Mouse (Mus musculus) MEL (cell line): ENCODE results near the gene Pgd. TPM values are rescaled to one million over a fixed set of nuclear protein-coding genes. Genes with fewer than 3 reads are reported as not detected.

ENCODE experiments used
- DNase-seq: peaks from one replicate; pipeline ENCODE4 v3.0.0; 2011; ENCODE audit warnings: low read depth, low spot score
- H3K27ac ChIP-seq: 2 replicates; pipeline ENCODE4 v1.5.1; 2012; ENCODE audit warnings: low read depth, mild to moderate bottlenecking, control low read depth, low read length, moderate library complexity; ENCODE audit not compliant: control insufficient read depth
- H3K27me3 ChIP-seq, 2 experiments: fragments of 150-350 bp in 1 of 2; sonication (generic) in 1 of 2; 2 replicates each; pipeline ENCODE4 v1.6.1; 2012; ENCODE audit warnings: low read length in 2 of 2, mild to moderate bottlenecking in 2 of 2, improper control_type of control experiment in 1 of 2, moderate library complexity in 1 of 2; ENCODE audit not compliant: insufficient read depth in 2 of 2, control insufficient read depth in 1 of 2
- H3K36me3 ChIP-seq, 2 experiments: 2 replicates each; pipeline ENCODE4 v1.6.1; 2012 to 2014; ENCODE audit warnings: low read length in 2 of 2, improper control_type of control experiment in 1 of 2, inconsistent platforms in 1 of 2, mild to moderate bottlenecking in 1 of 2; ENCODE audit not compliant: insufficient read depth in 2 of 2, control insufficient read depth in 1 of 2
- H3K4me1 ChIP-seq, 2 experiments: fragments of 150-350 bp in 1 of 2; sonication (generic) in 1 of 2; 2 replicates each; pipeline ENCODE4 v1.6.1; 2012; ENCODE audit warnings: low read length in 2 of 2, improper control_type of control experiment in 1 of 2, mild to moderate bottlenecking in 1 of 2; ENCODE audit not compliant: insufficient read depth in 2 of 2, control insufficient read depth in 1 of 2
- H3K4me3 ChIP-seq, 2 experiments: fragments of 150-350 bp in 1 of 2; sonication (generic) in 1 of 2; 2 replicates each; pipeline ENCODE4 v1.5.1; 2012; ENCODE audit warnings: low read depth in 2 of 2, low read length in 2 of 2, mild to moderate bottlenecking in 2 of 2, moderate library complexity in 2 of 2, control low read depth in 1 of 2, improper control_type of control experiment in 1 of 2; ENCODE audit not compliant: control insufficient read depth in 1 of 2, insufficient read depth in 1 of 2
- H3K79me2 ChIP-seq: 2 replicates; pipeline ENCODE4 v1.6.1; 2012; ENCODE audit warnings: mild to moderate bottlenecking, low read length, moderate library complexity; ENCODE audit not compliant: control insufficient read depth, poor library complexity, insufficient read depth
- H3K9ac ChIP-seq: 2 replicates; pipeline ENCODE4 v1.6.1; 2012; ENCODE audit warnings: low read depth, mild to moderate bottlenecking, control low read depth, low read length, moderate library complexity; ENCODE audit not compliant: control insufficient read depth, poor library complexity, severe bottlenecking
- H3K9me3 ChIP-seq: fragments of 150-350 bp; sonication (generic); replicated peaks from 2 replicates; pipeline ENCODE4 v1.6.1; 2012; ENCODE audit warnings: mild to moderate bottlenecking, low read length, improper control_type of control experiment, moderate library complexity; ENCODE audit not compliant: insufficient read depth
- BHLHE40 ChIP-seq: IDR thresholded peaks from 2 replicates; pipeline ENCODE4 v1.6.1; 2012; ENCODE audit warnings: low read depth, mild to moderate bottlenecking, inconsistent platforms, low read length, improper control_type of control experiment, borderline replicate concordance
- CHD1 ChIP-seq: IDR thresholded peaks from 2 replicates; pipeline ENCODE4 v1.6.1; 2012; ENCODE audit warnings: low read depth, mild to moderate bottlenecking, inconsistent platforms, low read length, improper control_type of control experiment
- CHD2 ChIP-seq: IDR thresholded peaks from 2 replicates; pipeline ENCODE4 v1.6.1; 2011; ENCODE audit warnings: low read length, improper control_type of control experiment
- CTCF ChIP-seq, 3 experiments: IDR thresholded peaks in 2 of 3; conservative IDR thresholded peaks in 1 of 3; 2 replicates each; pipeline ENCODE4 v1.5.1; 2011 to 2012; ENCODE audit warnings: low read length in 3 of 3, low read depth in 2 of 3, mild to moderate bottlenecking in 2 of 3, improper control_type of control experiment in 1 of 3, inconsistent platforms in 1 of 3, mixed read lengths in 1 of 3, moderate library complexity in 1 of 3; ENCODE audit not compliant: control insufficient read depth in 1 of 3, insufficient read depth in 1 of 3, poor library complexity in 1 of 3, severe bottlenecking in 1 of 3
- E2F4 ChIP-seq: IDR thresholded peaks from 2 replicates; pipeline ENCODE4 v1.6.1; 2011; ENCODE audit warnings: low read depth, low read length, improper control_type of control experiment, borderline replicate concordance
- ELF1 ChIP-seq: IDR thresholded peaks from 2 replicates; pipeline ENCODE4 v1.6.1; 2014; ENCODE audit warnings: low read depth, mild to moderate bottlenecking, inconsistent platforms, low read length, improper control_type of control experiment, moderate library complexity
- EP300 ChIP-seq, 2 experiments: IDR thresholded peaks; 2 replicates each; pipeline ENCODE4 v1.6.1; 2011; ENCODE audit warnings: improper control_type of control experiment in 2 of 2, low read length in 2 of 2, low read depth in 1 of 2, mild to moderate bottlenecking in 1 of 2
- ETS1 ChIP-seq: IDR thresholded peaks from 2 replicates; pipeline ENCODE4 v1.6.1; 2012; ENCODE audit warnings: low read depth, mild to moderate bottlenecking, inconsistent platforms, low read length, improper control_type of control experiment, moderate library complexity
- GATA1 ChIP-seq: IDR thresholded peaks from 2 replicates; pipeline ENCODE4 v1.6.1; 2011; ENCODE audit warnings: low read depth, low read length, improper control_type of control experiment
- HCFC1 ChIP-seq: IDR thresholded peaks from 2 replicates; pipeline ENCODE4 v1.6.1; 2012; ENCODE audit warnings: low read depth, mild to moderate bottlenecking, inconsistent platforms, low read length, improper control_type of control experiment, moderate library complexity
- JUND ChIP-seq: IDR thresholded peaks from 2 replicates; pipeline ENCODE4 v1.6.1; 2011; ENCODE audit warnings: low read depth, mild to moderate bottlenecking, improper control_type of control experiment, low read length
- KAT2A ChIP-seq: conservative IDR thresholded peaks from 2 replicates; pipeline ENCODE4 v1.6.1; 2012; ENCODE audit warnings: low read depth, low read length, improper control_type of control experiment, inconsistent platforms
- MAFK ChIP-seq: IDR thresholded peaks from 2 replicates; pipeline ENCODE4 v1.6.1; 2011; ENCODE audit warnings: low read depth, mild to moderate bottlenecking, low read length, improper control_type of control experiment, borderline replicate concordance
- MAX ChIP-seq: IDR thresholded peaks from 2 replicates; pipeline ENCODE4 v1.6.1; 2011; ENCODE audit warnings: low read length, improper control_type of control experiment
- MAZ ChIP-seq: IDR thresholded peaks from 2 replicates; pipeline ENCODE4 v1.6.1; 2012; ENCODE audit warnings: low read depth, mild to moderate bottlenecking, inconsistent platforms, low read length, improper control_type of control experiment
- MEF2A ChIP-seq: IDR thresholded peaks from 2 replicates; pipeline ENCODE4 v1.6.1; 2014; ENCODE audit warnings: low read depth, mild to moderate bottlenecking, inconsistent platforms, low read length, improper control_type of control experiment; ENCODE audit not compliant: poor library complexity, insufficient replicate concordance, severe bottlenecking; ENCODE audit errors: extremely low read depth
- MXI1 ChIP-seq: IDR thresholded peaks from 2 replicates; pipeline ENCODE4 v1.6.1; 2011; ENCODE audit warnings: mild to moderate bottlenecking, low read depth, low read length, improper control_type of control experiment
- MYB ChIP-seq: IDR thresholded peaks from 2 replicates; pipeline ENCODE4 v1.6.1; 2011; ENCODE audit warnings: mild to moderate bottlenecking, low read depth, low read length, improper control_type of control experiment
- MYC ChIP-seq: IDR thresholded peaks from 2 replicates; pipeline ENCODE4 v1.6.1; 2011; ENCODE audit warnings: low read depth, mild to moderate bottlenecking, low read length, improper control_type of control experiment, moderate library complexity
- NELFE ChIP-seq: IDR thresholded peaks from 2 replicates; pipeline ENCODE4 v1.6.1; 2011; ENCODE audit warnings: low read depth, low read length, improper control_type of control experiment
- NRF1 ChIP-seq: IDR thresholded peaks from 2 replicates; pipeline ENCODE4 v1.6.1; 2014; ENCODE audit warnings: low read depth, mild to moderate bottlenecking, inconsistent platforms, low read length, improper control_type of control experiment, moderate library complexity; ENCODE audit not compliant: poor library complexity, insufficient read depth, severe bottlenecking
- POLR2A ChIP-seq, 2 experiments: IDR thresholded peaks; 2 replicates each; pipeline ENCODE4 v1.6.1; 2011 to 2012; ENCODE audit warnings: low read length in 2 of 2, mild to moderate bottlenecking in 2 of 2, control low read depth in 1 of 2, improper control_type of control experiment in 1 of 2, low read depth in 1 of 2, moderate library complexity in 1 of 2; ENCODE audit not compliant: control insufficient read depth in 1 of 2, insufficient read depth in 1 of 2, poor library complexity in 1 of 2
- POLR2AphosphoS2 ChIP-seq: IDR thresholded peaks from 2 replicates; pipeline ENCODE4 v1.6.1; 2011; ENCODE audit warnings: low read length, improper control_type of control experiment
- POLR2AphosphoS5 ChIP-seq: IDR thresholded peaks from 2 replicates; pipeline ENCODE4 v1.6.1; 2012; ENCODE audit warnings: low read depth, borderline replicate concordance, mild to moderate bottlenecking, inconsistent platforms, low read length, moderate library complexity, mixed read lengths
- RAD21 ChIP-seq: IDR thresholded peaks from 2 replicates; pipeline ENCODE4 v1.6.1; 2011; ENCODE audit warnings: mild to moderate bottlenecking, low read depth, low read length, improper control_type of control experiment
- RCOR1 ChIP-seq: IDR thresholded peaks from 2 replicates; pipeline ENCODE4 v1.6.1; 2012; ENCODE audit warnings: low read depth, mild to moderate bottlenecking, inconsistent platforms, low read length, improper control_type of control experiment
- SIN3A ChIP-seq: IDR thresholded peaks from 2 replicates; pipeline ENCODE4 v1.6.1; 2012; ENCODE audit warnings: low read length, improper control_type of control experiment, inconsistent platforms
- SMC3 ChIP-seq: IDR thresholded peaks from 2 replicates; pipeline ENCODE4 v1.6.1; 2011; ENCODE audit warnings: low read depth, low read length, improper control_type of control experiment
- TAL1 ChIP-seq: IDR thresholded peaks from 2 replicates; pipeline ENCODE4 v1.6.1; 2012; ENCODE audit warnings: mild to moderate bottlenecking, inconsistent platforms, low read length, moderate library complexity, mixed read lengths
- TBP ChIP-seq: IDR thresholded peaks from 2 replicates; pipeline ENCODE4 v1.8.0; 2011; ENCODE audit warnings: low read depth, low read length, improper control_type of control experiment
- TCF12 ChIP-seq: IDR thresholded peaks from 2 replicates; pipeline ENCODE4 v1.6.1; 2014; ENCODE audit warnings: low read depth, mild to moderate bottlenecking, inconsistent platforms, low read length, improper control_type of control experiment, moderate library complexity
- UBTF ChIP-seq: IDR thresholded peaks from 2 replicates; pipeline ENCODE4 v1.6.1; 2012; ENCODE audit warnings: low read depth, mild to moderate bottlenecking, inconsistent platforms, low read length, improper control_type of control experiment, moderate library complexity, borderline replicate concordance; ENCODE audit not compliant: insufficient read depth
- USF1 ChIP-seq: IDR thresholded peaks from 2 replicates; pipeline ENCODE4 v1.6.1; 2014; ENCODE audit warnings: low read depth, mild to moderate bottlenecking, inconsistent platforms, low read length, improper control_type of control experiment, moderate library complexity
- USF2 ChIP-seq, 2 experiments: IDR thresholded peaks; 2 replicates each; pipeline ENCODE4 v1.6.1; 2011 to 2012; ENCODE audit warnings: improper control_type of control experiment in 2 of 2, low read length in 2 of 2, borderline replicate concordance in 1 of 2, inconsistent platforms in 1 of 2, low read depth in 1 of 2, mild to moderate bottlenecking in 1 of 2; ENCODE audit not compliant: insufficient read depth in 1 of 2
- ZKSCAN1 ChIP-seq: IDR thresholded peaks from 2 replicates; pipeline ENCODE4 v1.6.1; 2012; ENCODE audit warnings: low read depth, mild to moderate bottlenecking, inconsistent platforms, low read length, improper control_type of control experiment, moderate library complexity
- ZMIZ1 ChIP-seq: IDR thresholded peaks from 2 replicates; pipeline ENCODE4 v1.6.1; 2012; ENCODE audit warnings: low read depth, mild to moderate bottlenecking, inconsistent platforms, low read length, improper control_type of control experiment, moderate library complexity
- ZNF384 ChIP-seq: IDR thresholded peaks from 2 replicates; pipeline ENCODE4 v1.6.1; 2012; ENCODE audit warnings: low read depth, mild to moderate bottlenecking, inconsistent platforms, low read length, improper control_type of control experiment
- polyA plus RNA-seq, 2 experiments: library from polyadenylated mRNA; stranded (reverse) in 1 of 2; unstranded in 1 of 2; fragments of >175 nt in 1 of 2; fragments of >200 nt in 1 of 2; gene quantifications; 2 replicates each; pipeline versions ENCODE4 v1.2.1 to v1.2.4; 2012; ENCODE audit warnings: low replicate concordance in 2 of 2, low read depth in 1 of 2; ENCODE audit not compliant: insufficient read length in 2 of 2, insufficient read depth in 1 of 2, missing spikeins in 1 of 2
- total RNA-seq: library from RNA; depleted of rRNA; stranded (reverse); fragments of 300-350 nt; gene quantifications from 2 replicates; pipeline ENCODE4 v1.2.3, GENCODE M21; 2012

Gene Pgd
- total and polyA plus RNA-seq, 3 experiments = 116 to 219 TPM; not detected in 1

- H3K9me3 ChIP-seq = no peaks in the 10 kb centered on the region
- H3K4me3 ChIP-seq = peak overlapping the region in 1 of 2 experiments; percentile 19; a peak in 2 of 4 replicates
- H3K27me3 ChIP-seq = no peaks in the 10 kb centered on the region
- peaks cover 8% of the 10 kb centered on the region for H3K79me2 ChIP-seq
- peaks cover 7 to 18% of the 10 kb centered on the region in 2 experiments for H3K4me1 ChIP-seq
- peak overlapping the region; percentile 68 for H3K27ac ChIP-seq
- H3K9ac ChIP-seq = peak overlapping the region; percentile 26
- H3K36me3 ChIP-seq = peaks cover 0 to 23% of the 10 kb centered on the region in 2 experiments; a peak in 2 of 4 replicates
- DNase-seq = peak; percentile 94
- TF ChIP-seq USF1 (no peak; the same call in 1 of the 2 replicates), RAD21 (no peak), TAL1 (no peak), UBTF (no peak), MAX (peak; percentile 52; the same call in 1 of the 2 replicates), MEF2A (no peak), MAZ (no peak), MYC (peak; percentile 78; the same call in 1 of the 2 replicates), SIN3A (peak; percentile 98), EP300 (IDR thresholded peaks at IDR 0.05; ENCODE audit: low read depth in 1 of 2, low read length in 2 of 2) (peak; percentile 63 to 77), BHLHE40 (no peak), MAFK (peak; percentile 95), MYB (no peak), CHD1 (no peak), USF2 (IDR thresholded peaks at IDR 0.05; ENCODE audit: borderline replicate concordance in 1 of 2, insufficient read depth in 1 of 2, low read depth in 1 of 2, low read length in 2 of 2) (no peak), TCF12 (0 out of 2 replicates have a peak, but pooled peaks have one; percentile 37), POLR2A (IDR thresholded peaks at IDR 0.05; ENCODE audit: control insufficient read depth in 1 of 2, insufficient read depth in 1 of 2, low read depth in 1 of 2, low read length in 2 of 2, poor library complexity in 1 of 2) (peak in 1 of 2 experiments; percentile 50; a peak in 1 of 4 replicates), NRF1 (no peak), CTCF (IDR thresholded peaks at IDR 0.05 in 2 of 3, conservative IDR thresholded peaks at IDR 0.05 in 1 of 3; ENCODE audit: control insufficient read depth in 1 of 3, insufficient read depth in 1 of 3, low read depth in 2 of 3, low read length in 3 of 3, poor library complexity in 1 of 3, severe bottlenecking in 1 of 3) (no peak), GATA1 (peak; percentile 8; the same call in 1 of the 2 replicates), ELF1 (peak; percentile 73), ETS1 (peak; percentile 83), ZMIZ1 (no peak), KAT2A (no peak), ZNF384 (no peak), NELFE (no peak), ZKSCAN1 (no peak), RCOR1 (peak; percentile 92), HCFC1 (peak; percentile 78), POLR2AphosphoS5 (no peak), MXI1 (peak; percentile 80; the same call in 1 of the 2 replicates), TBP (no peak), POLR2AphosphoS2 (0 out of 2 replicates have a peak, but pooled peaks have one; percentile 32), JUND (no peak), CHD2 (no peak), SMC3 (no peak), E2F4 (no peak)
Observed at GRCm38 (mm10) chr4:149170394-149170931, 3.9 kb upstream of the Pgd start.
